Mouse (Mus musculus): ENCODE data around the gene Chchd6.

DNA sequence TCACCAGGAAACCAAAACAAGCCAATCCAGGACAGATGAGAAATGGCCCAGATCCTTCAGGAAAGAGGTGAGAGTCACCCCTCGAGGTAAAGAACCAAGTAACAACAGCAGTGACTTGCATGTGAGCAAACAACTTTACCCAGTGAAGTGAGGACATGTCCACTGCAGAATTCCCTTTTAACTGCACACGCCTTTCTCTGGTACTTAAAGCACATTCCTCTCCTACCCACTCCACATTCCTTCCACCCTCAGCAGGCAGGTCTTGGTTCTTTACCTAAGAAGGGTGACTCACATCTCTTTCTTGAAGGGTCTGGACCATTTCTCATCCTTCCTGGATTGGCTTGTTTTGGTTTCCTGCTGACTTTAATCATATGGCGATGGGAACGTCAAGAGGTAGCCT is 181.3 kb downstream of the Chchd6 start:
- TF ChIP-seq POLR2A (IDR thresholded peaks at IDR 0.05; ENCODE audit: low read depth, low read length), result no peak
- no peak for TF ChIP-seq CTCF (IDR thresholded peaks at IDR 0.05; ENCODE audit: extremely low read depth, insufficient read depth, insufficient read length, insufficient replicate concordance)
